Mouse (Mus musculus) ES-Bruce4 (cell line): ENCODE data around the gene Metap1d.

Source experiments
- CTCF ChIP-seq: IDR thresholded peaks from one replicate; pipeline ENCODE4 v1.8.1; 2011; ENCODE audit warnings: low read depth, low read length
- POLR2A ChIP-seq: IDR thresholded peaks from one replicate; pipeline ENCODE4 v1.8.1; 2011; ENCODE audit warnings: low read length; ENCODE audit not compliant: insufficient read depth

DNA sequence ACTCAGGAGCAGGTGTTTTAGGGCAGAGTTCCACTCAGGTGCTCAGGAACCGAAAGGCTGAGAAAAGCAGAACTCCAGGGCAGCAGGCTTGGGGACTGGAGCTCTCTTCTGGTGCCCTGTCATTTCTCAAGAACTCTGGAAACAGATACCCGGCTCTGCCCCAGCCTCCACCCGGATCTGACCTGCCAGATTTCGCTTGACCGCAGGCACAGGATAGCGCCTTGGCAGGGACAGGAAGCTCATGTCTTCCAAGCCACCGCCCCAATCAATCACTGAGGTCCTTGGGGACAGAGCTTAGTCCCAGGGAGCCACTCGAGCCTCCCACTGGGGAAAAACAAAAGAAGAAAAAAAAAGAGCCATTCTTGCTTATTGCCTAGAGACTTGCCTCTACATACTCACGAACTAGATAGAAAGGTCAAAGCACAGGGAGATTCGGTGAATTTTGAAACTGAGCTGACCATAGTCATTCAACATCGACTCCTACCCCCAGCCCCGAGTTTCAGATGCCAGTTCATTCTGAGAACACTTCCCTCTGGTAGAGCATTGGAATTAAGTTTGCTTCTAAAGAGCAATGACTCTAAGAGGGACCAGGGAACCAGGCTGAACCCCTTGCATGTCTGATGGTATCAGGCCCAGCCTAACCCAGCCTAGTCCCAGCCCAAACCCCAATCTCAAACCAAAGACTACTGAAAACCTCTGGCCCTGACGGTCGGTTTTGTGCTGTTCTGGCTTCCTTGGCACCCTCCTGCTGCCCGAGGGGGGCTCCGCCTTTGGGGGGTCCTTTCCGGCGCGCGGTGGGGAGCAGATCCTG, 81.4 kb downstream of the Metap1d start:
- TF ChIP-seq CTCF (no peak), POLR2A (no peak)
